Mouse (Mus musculus): ENCODE measurements at regions not wholly inside any gene's neighbourhood (a gene's known extent, or its start where the extent isn't known, plus 50 kb on each side); places are given as distances from the start of the nearest gene placed in this dataset.

DNA sequence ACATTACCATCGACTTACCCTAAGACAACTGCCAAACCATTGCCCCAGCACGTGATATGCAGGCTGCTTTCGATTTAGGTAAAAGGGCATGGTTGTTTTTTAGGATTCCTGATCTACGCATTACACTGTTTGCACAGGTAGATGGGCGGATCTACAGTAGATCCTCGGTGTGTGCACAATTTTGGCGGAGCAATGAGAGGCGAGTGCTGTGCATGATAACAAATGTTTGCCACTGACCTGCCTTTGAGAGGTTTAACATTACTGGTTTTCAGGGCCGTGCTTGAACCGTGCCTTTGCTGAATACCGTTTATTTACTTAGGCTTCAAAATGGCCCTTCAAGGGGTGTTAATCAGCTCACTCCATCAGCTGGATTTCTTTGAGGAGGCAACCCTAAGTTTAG, 58.5 kb upstream of the Serp2 start:
- Histone ChIP-seq H3K4me2 (ENCODE audit: low read length) (no peak overlapping the region), H3K27ac (ENCODE audit: low read length) (no peak overlapping the region), H3K4me3 (ENCODE audit: low read depth, low read length) (no peak overlapping the region), H3K9ac (ENCODE audit: low read depth, low read length) (no peak overlapping the region), H3K9me3 (replicated peaks; ENCODE audit: control insufficient read depth, low read length, poor library complexity, severe bottlenecking) (no peaks in the 10 kb centered on the region), H3K4me1 (ENCODE audit: control insufficient read depth, insufficient read depth, low read length) (peaks cover 7% of the 10 kb centered on the region; the same call in 1 of the 2 replicates), H3K36me3 (ENCODE audit: control insufficient read depth, insufficient read depth, low read length) (no peaks in the 10 kb centered on the region), H3K27me3 (ENCODE audit: control insufficient read depth, insufficient read depth, low read depth, low read length) (no peaks in the 10 kb centered on the region)
- no peak for ATAC-seq
- WGBS = 79% methylated on average over 11 of the region's 11 CpGs

DNA sequence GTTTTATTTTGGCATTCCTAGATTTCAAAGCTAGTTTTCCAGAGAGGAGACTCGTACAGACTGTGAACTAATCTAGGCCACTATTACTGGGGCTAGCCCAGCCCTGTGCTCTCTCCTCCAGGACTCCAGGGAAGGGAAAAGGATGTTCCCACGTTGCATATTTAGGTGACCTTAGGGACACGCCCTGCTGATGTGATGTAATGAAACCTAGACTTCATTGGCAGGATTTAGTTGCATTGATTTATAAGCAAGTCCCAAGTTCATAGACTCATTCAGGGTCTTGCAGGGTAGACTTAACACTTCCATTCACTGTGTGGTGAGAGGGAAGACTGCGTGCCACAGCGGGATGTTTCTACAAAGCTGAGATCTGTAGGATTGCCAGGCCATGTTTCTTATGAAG, 58.0 kb upstream of the Serp2 start:
- no peaks in the 10 kb centered on the region for H3K9me3 ChIP-seq (replicated peaks; ENCODE audit: control insufficient read depth, low read length, poor library complexity, severe bottlenecking)
- no peak overlapping the region for H3K4me3 ChIP-seq (ENCODE audit: low read depth, low read length)
- H3K4me1 ChIP-seq (ENCODE audit: control insufficient read depth, insufficient read depth, low read length) = peaks cover 7% of the 10 kb centered on the region; the same call in 1 of the 2 replicates
- no peak overlapping the region for H3K4me2 ChIP-seq (ENCODE audit: low read length)
- no peak overlapping the region for H3K9ac ChIP-seq (ENCODE audit: low read depth, low read length)
- ATAC-seq = no peak
- H3K27me3 ChIP-seq (ENCODE audit: control insufficient read depth, insufficient read depth, low read depth, low read length) = no peaks in the 10 kb centered on the region
- no peak overlapping the region for H3K27ac ChIP-seq (ENCODE audit: low read length)
- WGBS = 82% methylated on average over 5 of the region's 5 CpGs
- no peaks in the 10 kb centered on the region for H3K36me3 ChIP-seq (ENCODE audit: control insufficient read depth, insufficient read depth, low read length)

DNA sequence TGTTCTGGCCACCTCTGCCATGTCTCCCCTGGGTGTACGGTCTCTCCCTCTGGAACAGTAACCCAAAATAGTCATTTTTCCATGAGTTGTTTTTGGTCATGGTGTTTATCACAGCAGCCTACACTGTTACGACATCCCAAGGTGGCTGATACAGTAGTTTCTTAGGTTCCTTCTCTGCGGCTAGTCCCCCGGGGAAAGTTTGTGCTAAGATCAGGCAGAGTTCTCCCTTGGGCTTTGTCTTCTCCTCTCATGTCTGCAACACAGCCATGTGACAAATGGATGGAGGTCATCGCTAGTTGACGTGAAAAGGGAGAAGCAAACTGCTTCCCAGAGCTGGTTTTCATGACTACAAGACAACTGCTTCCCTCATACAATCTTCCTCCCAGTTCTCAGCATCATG, 56.9 kb upstream of the Serp2 start:
- Histone ChIP-seq H3K4me1 (ENCODE audit: control insufficient read depth, insufficient read depth, low read length) (peaks cover 3% of the 10 kb centered on the region; the same call in 1 of the 2 replicates), H3K9me3 (replicated peaks; ENCODE audit: control insufficient read depth, low read length, poor library complexity, severe bottlenecking) (no peaks in the 10 kb centered on the region), H3K27me3 (ENCODE audit: control insufficient read depth, insufficient read depth, low read depth, low read length) (no peaks in the 10 kb centered on the region), H3K4me2 (ENCODE audit: low read length) (no peak overlapping the region), H3K36me3 (ENCODE audit: control insufficient read depth, insufficient read depth, low read length) (no peaks in the 10 kb centered on the region), H3K27ac (ENCODE audit: low read length) (no peak overlapping the region), H3K4me3 (ENCODE audit: low read depth, low read length) (no peak overlapping the region), H3K9ac (ENCODE audit: low read depth, low read length) (no peak overlapping the region)
- WGBS = 93% methylated on average over 6 of the region's 6 CpGs
- ATAC-seq = no peak

DNA sequence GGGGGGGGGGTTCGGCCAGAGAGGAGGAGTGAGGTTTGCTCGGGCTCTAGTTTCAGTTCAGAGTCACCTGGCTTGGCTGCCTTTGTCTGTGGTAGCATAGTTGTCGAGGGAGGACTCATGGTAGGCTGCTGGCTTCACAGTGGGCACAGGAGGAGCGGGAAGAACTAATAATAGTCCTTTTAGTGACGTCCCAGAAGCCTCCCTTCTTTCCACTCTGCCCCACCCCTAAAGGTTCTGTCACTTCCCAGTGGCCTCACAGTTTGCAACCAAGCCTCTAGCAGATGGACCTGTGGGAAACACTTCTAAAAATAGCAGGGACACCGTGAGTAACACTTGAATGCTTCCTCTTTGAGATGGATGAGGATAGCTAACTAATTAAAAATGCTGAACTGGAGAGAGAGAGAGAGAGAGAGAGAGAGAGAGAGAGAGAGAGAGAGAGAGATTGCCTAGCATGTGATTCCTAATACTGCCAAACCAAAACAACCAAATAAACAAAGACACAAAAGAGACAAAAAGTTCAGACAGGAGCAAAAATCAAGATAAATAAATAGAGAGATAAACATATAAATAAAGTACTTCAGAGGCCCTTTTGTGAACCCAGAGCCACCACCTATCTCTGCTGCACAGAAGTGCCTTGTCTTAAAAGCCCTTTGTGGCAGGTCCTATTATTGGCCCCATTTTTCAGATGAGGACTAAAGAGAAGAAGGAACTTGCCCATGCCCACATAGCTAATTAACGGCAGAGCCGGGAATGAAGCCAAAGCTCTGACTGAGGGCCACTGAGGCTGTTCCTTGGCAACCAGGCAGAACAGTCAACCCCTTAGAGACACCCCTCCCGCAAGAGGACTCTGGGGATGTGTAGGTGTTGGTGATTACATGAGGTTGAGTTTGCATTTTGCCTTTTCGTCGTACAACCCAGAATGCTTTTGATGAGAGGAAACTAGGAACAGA, 54.0 kb upstream of the Serp2 start:
- H3K36me3 ChIP-seq (ENCODE audit: control insufficient read depth, insufficient read depth, low read length) = no peaks in the 10 kb centered on the region
- no peak overlapping the region for H3K27ac ChIP-seq (ENCODE audit: low read length)
- no peaks in the 10 kb centered on the region for H3K27me3 ChIP-seq (ENCODE audit: control insufficient read depth, insufficient read depth, low read depth, low read length)
- WGBS = 36% methylated on average over 11 of the region's 11 CpGs
- no peak overlapping the region for H3K9ac ChIP-seq (ENCODE audit: low read depth, low read length)
- no peak overlapping the region for H3K4me2 ChIP-seq (ENCODE audit: low read length)
- ATAC-seq = peak; percentile 56; the same call in 1 of the 2 replicates
- no peaks in the 10 kb centered on the region for H3K4me1 ChIP-seq (ENCODE audit: control insufficient read depth, insufficient read depth, low read length)
- no peaks in the 10 kb centered on the region for H3K9me3 ChIP-seq (replicated peaks; ENCODE audit: control insufficient read depth, low read length, poor library complexity, severe bottlenecking)
- no peak overlapping the region for H3K4me3 ChIP-seq (ENCODE audit: low read depth, low read length)
